Mouse (Mus musculus): ENCODE measurements around the gene Zranb1.

Zranb1 gene

GRCm38 (mm10) chr7:133001388-133001787 lies 70.4 kb downstream of the Zranb1 start:
- DNase-seq (ENCODE audit: low spot score): no peak

- no peak for DNase-seq (ENCODE audit: low spot score)
These were observed 71.3 kb downstream of the Zranb1 start for GRCm38 (mm10) chr7:133002271-133002670.

- peak; percentile 80 for DNase-seq (ENCODE audit: low spot score)
These were observed 72.5 kb downstream of the Zranb1 start for GRCm38 (mm10) chr7:133003421-133003820.

- DNase-seq (ENCODE audit: low spot score): peak; percentile 30
These were observed 74.8 kb downstream of the Zranb1 start for GRCm38 (mm10) chr7:133005772-133006171.

- DNase-seq (ENCODE audit: low spot score): peak; percentile 77
These were observed 76.4 kb downstream of the Zranb1 start for GRCm38 (mm10) chr7:133007343-133007742.

- no peak for DNase-seq (ENCODE audit: low spot score)
These were observed 77.7 kb downstream of the Zranb1 start for GRCm38 (mm10) chr7:133008663-133009062.

- no peak for DNase-seq (ENCODE audit: low spot score)
These were observed 78.7 kb downstream of the Zranb1 start for GRCm38 (mm10) chr7:133009676-133010075.

GRCm38 (mm10) chr7:133010477-133010876 lies 79.5 kb downstream of the Zranb1 start:
- DNase-seq (ENCODE audit: low spot score): no peak

GRCm38 (mm10) chr7:133011191-133011590 lies 80.2 kb downstream of the Zranb1 start:
- DNase-seq (ENCODE audit: low spot score): peak; percentile 76

GRCm38 (mm10) chr7:133011611-133012010 lies 80.7 kb downstream of the Zranb1 start:
- DNase-seq (ENCODE audit: low spot score): peak; percentile 61

- peak; percentile 28 for DNase-seq (ENCODE audit: low spot score)
These were observed 81.9 kb downstream of the Zranb1 start for GRCm38 (mm10) chr7:133012637-133013366.

- DNase-seq (ENCODE audit: low spot score): no peak
These were observed 83.0 kb downstream of the Zranb1 start for GRCm38 (mm10) chr7:133013923-133014322.

GRCm38 (mm10) chr7:133014631-133015030 lies 83.7 kb downstream of the Zranb1 start:
- DNase-seq (ENCODE audit: low spot score): no peak

GRCm38 (mm10) chr7:133015416-133016070 lies 84.6 kb downstream of the Zranb1 start:
- no peak for DNase-seq (ENCODE audit: low spot score)

- DNase-seq (ENCODE audit: low spot score): no peak
These were observed 88.0 kb downstream of the Zranb1 start for GRCm38 (mm10) chr7:133018961-133019360.

GRCm38 (mm10) chr7:133019481-133020020 lies 88.6 kb downstream of the Zranb1 start:
- no peak for DNase-seq (ENCODE audit: low spot score)

GRCm38 (mm10) chr7:133024694-133025093 lies 93.8 kb downstream of the Zranb1 start:
- DNase-seq (ENCODE audit: low spot score): no peak

- DNase-seq (ENCODE audit: low spot score): no peak
These were observed 97.0 kb downstream of the Zranb1 start for GRCm38 (mm10) chr7:133027930-133028329.

- no peak for DNase-seq (ENCODE audit: low spot score)
These were observed 98.1 kb downstream of the Zranb1 start for GRCm38 (mm10) chr7:133029004-133029403.

- DNase-seq (ENCODE audit: low spot score): no peak
These were observed 98.6 kb downstream of the Zranb1 start for GRCm38 (mm10) chr7:133029496-133030047.

- DNase-seq (ENCODE audit: low spot score): peak; percentile 67
These were observed 101.8 kb downstream of the Zranb1 start for GRCm38 (mm10) chr7:133032589-133033203.

GRCm38 (mm10) chr7:133035901-133036300 lies 105.0 kb downstream of the Zranb1 start:
- DNase-seq (ENCODE audit: low spot score): no peak

All from MN1 (cell line).